In the genomic region with DNA sequence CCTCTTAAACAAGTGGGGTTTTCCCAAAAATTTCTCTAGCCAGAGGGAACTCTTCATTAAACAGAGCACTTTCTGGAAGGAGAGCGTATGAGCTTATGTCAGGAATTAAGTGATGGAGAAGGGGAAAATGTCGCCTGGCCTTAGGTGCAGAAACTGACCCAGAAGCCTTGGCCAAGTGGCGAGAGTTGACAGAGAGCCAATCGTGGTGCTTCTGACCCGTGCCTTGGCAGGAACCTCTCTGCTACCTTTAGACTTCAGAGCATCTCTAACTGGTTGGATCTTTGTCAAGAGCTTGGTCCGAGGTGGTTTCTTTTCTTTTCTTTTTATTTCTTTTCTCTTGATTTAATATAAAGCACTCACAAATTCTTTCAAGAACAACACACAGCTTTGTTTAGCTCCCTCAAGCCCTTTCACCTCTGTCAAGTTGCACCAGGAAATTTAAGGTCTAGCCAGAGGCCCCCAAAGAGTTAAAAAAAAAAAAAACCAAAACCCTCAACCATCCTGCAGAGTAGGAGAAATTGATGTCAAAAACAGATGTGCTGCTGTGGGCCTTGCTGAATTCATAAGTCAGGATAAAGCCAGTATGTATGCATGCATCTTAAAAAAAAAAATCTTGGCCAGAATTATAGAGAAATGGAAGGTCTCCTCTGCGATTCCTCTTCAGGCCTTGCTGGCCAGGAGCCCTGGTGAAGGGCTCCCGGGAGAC, we compare ENCODE assay signal across 10 mouse cellular contexts.
DNase-seq lines count a peak whose midpoint lies in the region; ATAC-seq lines count a peak whose summit lies in the region.
"Had no signal": no experiment of that assay in that cellular context is flagged by ENCODE, and none has a peak within 500 bp of the region (broad histone marks: within the 10 kb centered on the region; RNA-seq: fewer than 3 reads in every experiment).

No protein-coding gene starts in this region.

- H3K27me3 ChIP-seq in embryonic facial prominence, embryonic 15.5 days: no peaks in the 10 kb centered on the region
- no peaks in the 10 kb centered on the region for H3K27me3 ChIP-seq in intestine, embryonic 16.5 days (replicated peaks; ENCODE audit: control insufficient read depth, insufficient read depth, low read length)
- no peaks in the 10 kb centered on the region for H3K27me3 ChIP-seq in neural tube, embryonic 13.5 days

- peak; percentile 47 for DNase-seq in kidney, adult 18-20 months
- no peak for DNase-seq in kidney, postnatal 4 days
- no peak for DNase-seq in yolk sac, embryonic 10.5 days (ENCODE audit: low spot score)
- no peak for DNase-seq in right cerebral cortex, adult 2 months (ENCODE audit: low spot score in 2 of 2)
- DNase-seq in embryo, embryonic 10 days (ENCODE audit: low spot score): no peak
- DNase-seq: lung, adult 18-20 months had no signal

- ATAC-seq in embryonic facial prominence, embryonic 15.5 days (ENCODE audit: insufficient number of reproducible peaks, low FRiP score, low TSS enrichment, low read depth): no peak; the same call in 1 of the 2 replicates
- no peak for ATAC-seq in intestine, embryonic 16.5 days
- ATAC-seq in neural tube, embryonic 13.5 days (ENCODE audit: low read depth): no peak

- H3K4me3 ChIP-seq in embryonic facial prominence, embryonic 15.5 days (replicated peaks): no peak overlapping the region
- no peak overlapping the region for H3K4me3 ChIP-seq in intestine, embryonic 16.5 days (ENCODE audit: low read length)
- no peak overlapping the region for H3K4me3 ChIP-seq in neural tube, embryonic 13.5 days

- no peak overlapping the region for H3K9ac ChIP-seq in embryonic facial prominence, embryonic 15.5 days
- no peak overlapping the region for H3K9ac ChIP-seq in intestine, embryonic 16.5 days (ENCODE audit: low read depth, low read length)
- H3K9ac ChIP-seq in neural tube, embryonic 13.5 days: no peak overlapping the region

- peaks cover 30% of the 10 kb centered on the region for H3K4me1 ChIP-seq in embryonic facial prominence, embryonic 15.5 days
- peaks cover 21% of the 10 kb centered on the region for H3K4me1 ChIP-seq in intestine, embryonic 16.5 days (ENCODE audit: control insufficient read depth, insufficient read depth, low read length)
- H3K4me1 ChIP-seq in neural tube, embryonic 13.5 days (replicated peaks): peaks cover 17% of the 10 kb centered on the region

- no peaks in the 10 kb centered on the region for H3K9me3 ChIP-seq in embryonic facial prominence, embryonic 15.5 days (replicated peaks)
- no peaks in the 10 kb centered on the region for H3K9me3 ChIP-seq in intestine, embryonic 16.5 days (ENCODE audit: control insufficient read depth, low read length)
- no peaks in the 10 kb centered on the region for H3K9me3 ChIP-seq in neural tube, embryonic 13.5 days
- H3K9me3 ChIP-seq: G1E had no signal

- 0 out of 2 replicates have a peak overlapping the region, but pooled peaks have one; percentile 12 for H3K4me2 ChIP-seq in embryonic facial prominence, embryonic 15.5 days (replicated peaks)
- no peak overlapping the region for H3K4me2 ChIP-seq in intestine, embryonic 16.5 days (ENCODE audit: low read depth, low read length)
- H3K4me2 ChIP-seq in neural tube, embryonic 13.5 days: no peak overlapping the region

- H3K36me3 ChIP-seq in embryonic facial prominence, embryonic 15.5 days: no peaks in the 10 kb centered on the region
- no peaks in the 10 kb centered on the region for H3K36me3 ChIP-seq in intestine, embryonic 16.5 days (ENCODE audit: control insufficient read depth, insufficient read depth, low read length)
- no peaks in the 10 kb centered on the region for H3K36me3 ChIP-seq in neural tube, embryonic 13.5 days
- H3K36me3 ChIP-seq: G1E had no signal

- peak overlapping the region; percentile 88 for H3K27ac ChIP-seq in embryonic facial prominence, embryonic 15.5 days (replicated peaks)
- H3K27ac ChIP-seq in intestine, embryonic 16.5 days (ENCODE audit: low read length): peak overlapping the region; percentile 68
- H3K27ac ChIP-seq in neural tube, embryonic 13.5 days (replicated peaks): peak overlapping the region; percentile 76

- 27% methylated on average over 8 of the region's 8 CpGs for WGBS in embryonic facial prominence, embryonic 15.5 days
- 51% methylated on average over 8 of the region's 8 CpGs for WGBS in intestine, embryonic 16.5 days
- WGBS in neural tube, embryonic 13.5 days: 49% methylated on average over 8 of the region's 8 CpGs
